Mouse (Mus musculus) adrenal gland, postnatal 10 days (tissue): ENCODE results near the gene Dock4. TPM values are rescaled to one million over a fixed set of nuclear protein-coding genes. Genes with fewer than 3 reads are reported as not detected.

Experiments used
- DNase-seq: peaks from one replicate; pipeline ENCODE4 v3.0.0; 2021; ENCODE audit warnings: mixed read lengths
- total RNA-seq, 2 experiments: library from RNA; stranded (reverse); gene quantifications; 2 replicates each; pipeline ENCODE4 v1.2.3; 2021

Dock4 gene
- total RNA-seq, 2 experiments from 2014 or later, result 16.2 to 28.5 TPM

GRCm38 (mm10) chr12:40773091-40773490 lies 327.3 kb downstream of the Dock4 start:
- DNase-seq, result no peak

- no peak for DNase-seq
These were observed 335.8 kb downstream of the Dock4 start for GRCm38 (mm10) chr12:40781554-40781953.

GRCm38 (mm10) chr12:40788621-40789111 lies 342.9 kb downstream of the Dock4 start:
- DNase-seq, result no peak

- DNase-seq, result no peak
These were observed 343.9 kb downstream of the Dock4 start for GRCm38 (mm10) chr12:40789379-40790361.

DNA sequence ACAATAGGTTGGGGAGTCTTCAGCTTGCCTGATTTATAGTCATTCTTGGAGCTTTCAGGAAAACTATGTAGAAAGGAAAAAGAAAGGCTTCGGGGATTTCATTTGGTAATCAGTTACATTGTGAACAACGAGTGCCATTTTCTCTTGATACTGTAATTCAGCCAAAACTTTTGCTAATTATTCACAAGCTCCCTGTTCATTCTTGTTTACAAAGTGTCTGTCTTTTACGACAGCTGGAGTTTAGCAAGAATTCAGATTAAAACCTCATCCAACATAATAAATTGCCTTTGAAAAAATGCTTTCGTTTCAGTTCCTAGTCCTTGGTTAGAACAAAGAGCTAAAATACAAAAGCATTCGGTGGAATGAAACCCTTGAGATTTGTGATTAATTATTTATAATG lies 345.5 kb downstream of the Dock4 start:
- DNase-seq, result no peak

DNA sequence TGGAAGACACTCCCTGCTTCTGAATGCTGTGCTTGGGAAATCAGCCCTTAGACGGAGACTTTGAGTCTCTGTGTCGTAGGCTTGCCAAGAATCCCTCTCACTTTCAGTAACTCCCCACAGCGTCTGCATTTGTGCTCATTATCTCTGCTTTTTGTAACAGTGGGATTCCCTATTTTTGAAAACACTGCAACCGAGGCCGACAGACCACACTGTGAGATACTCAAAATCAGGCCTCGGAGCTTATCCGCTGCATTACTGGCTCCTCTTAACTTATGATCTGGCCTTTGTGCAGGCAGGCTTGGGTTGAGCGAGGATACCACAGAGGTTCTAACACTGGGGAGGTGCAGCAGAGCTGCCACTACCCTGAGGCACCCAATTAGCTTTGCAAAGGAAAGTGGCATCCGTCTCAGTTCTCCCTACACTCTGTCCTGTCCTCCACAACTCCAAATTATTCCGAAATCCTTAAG lies 346.5 kb downstream of the Dock4 start:
- DNase-seq, result no peak

GRCm38 (mm10) chr12:40794066-40794465 lies 348.3 kb downstream of the Dock4 start:
- DNase-seq, result no peak

DNA sequence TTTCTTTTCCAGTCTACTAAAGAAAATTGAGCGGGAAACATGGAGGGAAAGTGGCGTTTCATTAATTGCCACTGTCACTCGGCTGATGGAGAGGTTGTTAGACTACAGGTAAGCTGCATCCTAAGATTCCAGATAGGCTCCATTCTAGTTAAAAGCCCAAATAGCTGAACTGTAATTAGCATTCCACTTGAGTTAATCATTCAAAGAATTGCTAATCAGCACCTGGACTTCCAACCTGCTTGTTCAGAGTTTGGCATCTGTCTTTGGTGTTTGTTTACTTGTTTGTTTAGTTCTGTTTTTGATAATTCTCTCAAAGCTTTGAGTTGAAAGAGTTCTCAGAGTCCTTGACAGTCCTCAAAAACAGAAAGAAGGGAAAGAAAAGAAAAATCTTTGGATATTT lies 349.0 kb downstream of the Dock4 start:
- no peak for DNase-seq

GRCm38 (mm10) chr12:40795768-40796167 lies 350.0 kb downstream of the Dock4 start:
- DNase-seq, result no peak

DNA sequence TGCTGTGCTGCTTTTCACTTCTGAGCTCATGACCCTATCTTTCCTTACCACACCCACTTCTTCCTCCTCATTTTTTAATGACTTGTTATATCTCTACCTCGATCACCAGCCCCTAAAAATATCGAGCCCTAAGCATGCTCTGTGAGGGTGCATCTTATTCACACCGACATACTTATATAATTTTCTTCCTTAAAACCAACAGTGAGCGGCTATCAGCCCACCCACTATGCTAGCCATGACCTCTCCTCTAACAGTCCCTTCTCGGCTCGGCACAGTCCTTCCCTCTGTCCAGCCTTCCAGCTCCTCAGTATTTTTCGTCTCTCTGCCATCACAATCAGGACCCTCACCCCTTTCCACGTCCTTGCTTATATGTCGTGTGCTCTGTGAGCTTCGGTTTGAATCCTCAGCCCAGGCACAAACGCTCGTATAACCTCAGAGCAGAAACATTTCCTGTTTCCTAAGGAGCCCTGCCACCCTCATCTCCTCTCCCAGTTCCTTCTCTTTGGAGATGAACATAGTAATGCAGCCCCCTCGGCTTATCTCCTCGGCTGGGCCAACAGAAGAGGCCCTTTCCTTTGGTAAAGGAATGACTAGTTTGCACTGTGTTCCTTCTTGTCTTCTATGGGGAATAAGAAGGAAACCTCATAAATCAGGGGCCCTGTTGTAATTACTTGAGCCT lies 351.2 kb downstream of the Dock4 start:
- no peak for DNase-seq

DNA sequence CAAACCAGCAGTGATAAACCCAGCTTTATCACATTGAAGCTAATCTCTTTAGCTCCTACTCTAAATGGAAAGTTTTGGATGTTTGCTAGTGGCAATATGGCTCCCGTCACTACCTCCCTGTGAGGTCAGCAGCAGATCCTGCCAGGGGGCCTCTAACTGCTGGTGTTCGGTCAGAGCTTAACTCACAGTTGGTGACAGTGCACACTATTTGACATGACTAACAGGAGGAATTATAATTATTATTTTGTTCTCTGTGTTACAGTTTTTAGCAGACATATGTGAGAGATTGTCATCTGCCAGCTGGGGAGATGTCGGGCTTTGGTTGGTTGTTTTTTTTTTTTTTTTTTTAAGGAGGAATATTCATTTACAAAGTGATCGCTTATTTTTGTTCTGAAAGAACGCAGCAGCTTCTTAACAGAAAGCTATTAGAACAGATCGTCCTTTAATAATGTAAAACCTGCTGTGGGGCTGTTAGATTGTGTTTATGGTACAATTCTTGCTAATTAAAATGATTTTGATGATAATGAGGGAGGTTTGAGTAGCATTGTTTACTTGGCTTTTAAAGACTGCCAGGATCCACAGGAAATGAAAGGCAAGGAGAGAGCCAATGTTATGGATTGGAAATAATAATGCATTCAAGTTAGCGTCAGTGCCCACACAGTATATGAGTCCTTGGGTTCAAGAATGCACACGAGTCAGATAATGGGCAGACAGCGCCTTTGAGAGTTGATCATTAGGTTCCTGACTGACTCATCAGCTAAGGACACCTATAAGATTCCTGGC lies 352.0 kb downstream of the Dock4 start:
- no peak for DNase-seq

GRCm38 (mm10) chr12:40798344-40799017 lies 352.7 kb downstream of the Dock4 start:
- no peak for DNase-seq

GRCm38 (mm10) chr12:40801456-40801855 lies 355.7 kb downstream of the Dock4 start:
- DNase-seq, result no peak

GRCm38 (mm10) chr12:40805257-40805656 lies 359.5 kb downstream of the Dock4 start:
- no peak for DNase-seq

- DNase-seq, result no peak
These were observed 362.2 kb downstream of the Dock4 start for GRCm38 (mm10) chr12:40807916-40808315.

DNA sequence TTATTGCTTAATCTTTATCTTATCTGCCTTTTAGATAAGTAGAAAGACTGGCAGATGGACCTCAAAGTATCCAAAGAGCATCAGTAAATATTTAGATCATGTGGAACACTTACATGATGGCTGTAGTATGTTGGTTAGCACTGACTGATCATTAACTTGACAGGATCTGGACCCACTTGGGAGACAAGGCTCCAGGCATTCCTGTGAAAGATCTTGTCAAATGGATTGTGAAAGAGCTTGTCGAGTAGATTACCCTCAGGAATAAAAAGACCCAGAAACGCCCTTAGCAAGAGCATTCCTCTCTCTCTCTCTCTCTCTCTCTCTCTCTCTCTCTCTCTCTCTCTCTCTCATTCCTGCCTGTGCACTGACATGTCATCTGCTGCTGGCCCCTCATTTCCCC lies 367.7 kb downstream of the Dock4 start:
- DNase-seq, result no peak

DNA sequence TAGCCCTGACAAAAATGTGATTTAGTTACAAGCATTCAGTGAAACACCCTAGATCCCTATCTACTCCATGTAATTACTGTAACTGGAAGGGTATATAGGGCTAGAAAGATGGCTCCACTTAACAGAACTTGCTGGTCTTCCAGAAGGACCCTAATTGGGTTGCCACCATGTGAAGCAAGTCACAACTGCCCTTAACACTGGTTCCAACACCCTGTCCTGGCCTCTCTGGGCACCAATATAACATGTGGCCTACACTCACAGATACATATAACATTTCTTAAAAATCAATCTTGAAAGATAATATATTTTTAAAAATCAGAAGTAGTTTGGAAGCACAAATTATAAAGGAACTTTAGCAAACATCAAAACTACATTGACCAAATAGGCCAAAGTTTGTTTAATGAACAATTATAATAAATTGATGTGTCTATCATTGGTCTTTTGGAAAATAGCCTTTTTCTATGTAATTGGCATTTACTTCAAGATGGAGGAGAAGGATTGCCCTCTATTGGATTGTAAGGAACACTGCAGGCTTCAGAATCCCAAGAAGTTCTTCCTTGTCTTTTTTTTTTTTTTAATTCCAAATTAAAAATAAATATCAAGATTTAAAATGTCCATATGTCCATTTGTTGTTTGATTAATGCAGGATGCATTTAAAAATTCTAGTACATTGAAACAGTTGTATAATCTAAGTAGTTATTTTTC lies 369.1 kb downstream of the Dock4 start:
- DNase-seq, result no peak

- DNase-seq, result no peak
These were observed 372.4 kb downstream of the Dock4 start for GRCm38 (mm10) chr12:40818046-40818708.

- DNase-seq, result no peak
These were observed 377.9 kb downstream of the Dock4 start for GRCm38 (mm10) chr12:40823631-40824030.

GRCm38 (mm10) chr12:40824251-40824650 lies 378.5 kb downstream of the Dock4 start:
- DNase-seq, result peak; percentile 20
